Mouse (Mus musculus) fat pad, adult 2 months (tissue): ENCODE measurements around the gene Il17ra.

Experiments used
- DNase-seq: peaks from one replicate; pipeline ENCODE4 v3.0.0-alpha.2; 2011; ENCODE audit warnings: low read depth, low spot score; ENCODE audit errors: extremely low read depth

The Il17ra gene

GRCm38 (mm10) chr6:120463086-120463871, at the start of gene Il17ra:
Gene Il17ra, plus strand, starts transcription at chr6:120463247.
- no peak for DNase-seq

GRCm38 (mm10) chr6:120438161-120438560, 24.9 kb upstream of the Il17ra start:
- DNase-seq, result no peak

DNA sequence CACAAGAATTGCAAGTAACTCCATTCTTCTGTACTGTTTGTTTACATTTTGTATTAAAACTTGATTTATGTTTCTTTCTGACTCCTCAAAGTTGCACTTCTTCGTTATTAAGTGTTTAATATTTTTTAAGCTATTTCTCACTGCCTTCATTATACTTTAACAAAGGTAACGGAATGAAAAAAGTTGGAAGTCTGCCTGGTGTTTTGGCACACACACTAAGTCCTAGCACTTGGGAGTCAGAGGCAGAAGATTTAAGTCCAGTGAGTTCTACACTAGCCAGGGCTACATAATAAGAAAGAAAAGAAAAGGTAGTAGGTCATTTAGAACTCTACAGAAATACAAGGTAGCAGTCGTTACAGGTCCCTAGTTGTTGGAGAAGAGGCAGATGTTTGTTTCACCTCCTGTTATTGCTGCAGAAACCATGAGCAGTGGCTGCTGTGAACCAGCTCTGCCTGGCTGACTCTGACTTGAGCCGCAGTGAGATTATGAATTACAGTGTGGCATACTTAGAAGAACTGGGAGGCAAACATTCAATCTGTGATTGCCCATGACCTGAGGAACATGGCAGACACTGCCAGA, 20.8 kb upstream of the Il17ra start:
- DNase-seq, result no peak

DNA sequence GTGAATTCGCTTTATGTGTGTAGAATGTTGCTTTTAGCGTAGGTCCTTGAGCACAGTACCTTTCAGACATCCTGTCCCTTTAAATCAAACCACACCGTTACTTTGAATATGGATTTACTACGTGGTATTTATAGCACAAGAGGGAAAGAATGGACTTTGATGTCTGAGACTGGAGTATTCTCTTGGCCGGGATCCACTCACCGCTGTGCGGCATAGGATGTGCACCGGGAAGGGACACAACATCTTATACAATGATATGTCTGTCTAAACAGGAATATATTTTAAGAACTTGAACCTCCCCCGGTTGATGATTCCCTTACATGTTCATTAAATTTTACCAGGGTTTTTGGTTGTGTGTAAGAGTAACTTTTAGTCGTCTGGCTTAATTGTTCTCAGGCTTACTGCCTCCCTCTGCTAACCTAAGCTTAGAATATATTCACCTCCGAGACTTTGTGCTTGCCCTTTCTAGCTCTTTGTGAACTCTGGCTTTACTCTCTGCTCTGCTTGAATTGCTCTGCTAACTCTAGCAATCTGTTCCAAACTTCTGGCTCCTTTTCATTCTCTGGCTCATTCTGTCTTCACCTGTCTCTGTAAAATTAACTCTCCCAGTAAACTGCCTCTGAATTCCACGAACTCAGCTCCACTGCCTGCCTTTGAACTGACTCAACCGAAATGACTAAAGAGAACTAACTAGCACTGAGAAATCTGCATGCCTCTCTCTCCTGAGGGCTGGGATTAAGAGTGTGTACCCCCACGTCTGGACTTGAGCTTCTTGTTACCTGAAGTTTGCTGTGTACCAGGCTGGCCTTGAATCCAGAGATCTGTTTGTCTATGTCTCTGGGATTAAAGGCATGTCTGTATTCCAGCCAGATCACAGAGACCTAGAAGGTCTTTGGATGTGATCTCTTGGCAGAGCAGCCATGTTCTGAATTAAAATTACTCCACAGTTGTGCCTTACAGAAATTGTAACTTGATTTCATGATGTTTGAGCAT, 19.4 kb upstream of the Il17ra start:
- no peak for DNase-seq

DNA sequence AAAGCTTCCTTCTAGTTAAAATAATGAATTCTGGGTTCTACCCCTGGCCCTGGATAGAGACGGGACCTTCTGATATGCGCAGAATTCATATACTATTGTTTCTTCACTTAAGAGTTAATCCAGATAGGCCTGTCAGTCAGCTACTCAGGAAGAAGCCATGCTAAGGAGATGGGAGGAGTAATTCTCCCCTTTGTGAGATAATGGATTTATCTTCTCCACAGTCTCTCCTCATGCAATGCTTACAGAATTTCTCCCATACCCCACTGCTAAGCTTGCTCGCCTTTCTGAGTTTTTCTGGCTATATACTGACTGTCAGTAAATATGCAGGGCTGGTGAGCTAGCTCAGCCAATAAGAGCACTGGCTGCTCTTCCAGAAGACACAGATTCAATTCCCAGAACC, 12.8 kb upstream of the Il17ra start:
- no peak for DNase-seq

DNA sequence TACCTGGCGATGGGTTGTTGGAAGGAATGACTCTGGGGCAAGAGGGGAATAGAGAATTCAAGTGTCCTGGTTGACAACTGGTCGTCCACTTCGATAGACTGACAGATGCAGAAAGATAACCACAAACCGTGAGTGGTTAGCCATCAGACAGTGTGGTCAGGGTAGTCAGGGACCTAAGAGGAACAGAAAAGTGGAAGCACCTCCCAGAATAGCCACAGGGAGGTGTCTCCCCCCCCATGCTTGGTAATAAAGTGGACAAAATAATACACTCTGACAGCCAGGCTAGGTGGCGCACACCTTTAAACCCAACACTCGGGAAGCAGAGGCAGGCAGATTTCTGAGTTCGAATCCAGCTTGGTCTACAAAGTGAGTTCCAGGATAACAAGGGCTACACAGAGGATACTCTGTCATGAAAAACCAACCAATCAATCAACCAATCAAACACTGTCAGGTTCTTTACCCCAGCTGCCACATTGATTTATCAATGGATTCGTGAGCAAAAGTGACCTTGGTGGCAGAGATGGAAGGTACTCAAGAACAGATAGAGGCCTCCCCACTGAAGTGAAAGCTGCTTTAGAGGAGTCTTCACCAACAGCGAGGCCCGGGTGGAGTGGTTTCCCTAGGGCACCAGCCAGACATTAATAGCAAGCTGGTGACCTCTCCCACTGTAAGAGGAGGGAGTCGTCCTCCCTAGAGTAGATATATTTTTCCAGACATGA, 10.5 kb upstream of the Il17ra start:
- no peak for DNase-seq

- DNase-seq, result no peak
Measured at GRCm38 (mm10) chr6:120453103-120453445, 10.0 kb upstream of the Il17ra start.

- DNase-seq, result no peak
Measured at GRCm38 (mm10) chr6:120453556-120453955, 9.5 kb upstream of the Il17ra start.

DNA sequence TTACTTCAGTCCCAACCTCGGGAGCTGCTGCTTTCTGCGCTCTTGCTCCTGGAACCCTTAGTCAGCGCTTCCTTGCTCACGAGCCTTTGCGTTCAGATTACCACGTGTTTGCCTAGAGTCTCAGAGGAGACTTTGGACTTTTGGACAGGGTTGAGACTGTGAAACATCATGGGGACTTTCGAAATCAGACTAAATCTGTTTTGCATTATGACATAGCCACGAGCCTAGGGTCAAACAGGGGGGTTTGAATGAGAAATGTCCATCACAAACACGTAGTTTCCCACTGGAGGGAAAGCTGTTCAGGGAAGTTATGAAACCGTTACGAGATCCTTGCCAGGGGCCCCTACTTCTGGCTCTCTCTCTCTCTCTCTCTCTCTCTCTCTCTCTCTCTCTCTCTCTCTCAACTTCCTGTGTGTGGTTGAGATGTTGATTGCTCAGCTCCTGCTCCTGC, 8.4 kb upstream of the Il17ra start:
- DNase-seq, result no peak

DNA sequence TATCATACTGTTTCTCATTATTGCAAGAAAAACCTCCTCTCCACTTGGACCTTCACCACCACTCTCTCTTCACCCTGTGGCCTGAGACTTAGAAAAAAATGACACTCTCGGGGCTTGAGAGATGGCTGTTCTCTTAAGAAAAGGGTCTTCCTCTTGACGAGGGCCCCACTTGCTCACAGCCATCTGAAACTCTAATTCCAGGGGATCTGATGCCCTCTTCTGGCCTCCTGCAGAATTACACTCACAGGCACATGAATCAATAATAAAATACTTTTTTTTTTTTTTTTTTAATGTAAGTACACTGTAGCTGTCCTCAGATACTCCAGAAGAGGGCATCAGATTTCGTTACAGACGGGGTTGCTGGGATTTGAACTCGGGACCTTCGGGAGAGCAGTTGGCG, 6.0 kb upstream of the Il17ra start:
- no peak for DNase-seq

GRCm38 (mm10) chr6:120457751-120458150, 5.3 kb upstream of the Il17ra start:
- no peak for DNase-seq

- DNase-seq, result no peak
Measured at GRCm38 (mm10) chr6:120461217-120461616, 1.8 kb upstream of the Il17ra start.

- no peak for DNase-seq
Measured at GRCm38 (mm10) chr6:120462251-120462650, 796 bp upstream of the Il17ra start.

- no peak for DNase-seq
Measured at GRCm38 (mm10) chr6:120463884-120464283, 837 bp downstream of the Il17ra start.

DNA sequence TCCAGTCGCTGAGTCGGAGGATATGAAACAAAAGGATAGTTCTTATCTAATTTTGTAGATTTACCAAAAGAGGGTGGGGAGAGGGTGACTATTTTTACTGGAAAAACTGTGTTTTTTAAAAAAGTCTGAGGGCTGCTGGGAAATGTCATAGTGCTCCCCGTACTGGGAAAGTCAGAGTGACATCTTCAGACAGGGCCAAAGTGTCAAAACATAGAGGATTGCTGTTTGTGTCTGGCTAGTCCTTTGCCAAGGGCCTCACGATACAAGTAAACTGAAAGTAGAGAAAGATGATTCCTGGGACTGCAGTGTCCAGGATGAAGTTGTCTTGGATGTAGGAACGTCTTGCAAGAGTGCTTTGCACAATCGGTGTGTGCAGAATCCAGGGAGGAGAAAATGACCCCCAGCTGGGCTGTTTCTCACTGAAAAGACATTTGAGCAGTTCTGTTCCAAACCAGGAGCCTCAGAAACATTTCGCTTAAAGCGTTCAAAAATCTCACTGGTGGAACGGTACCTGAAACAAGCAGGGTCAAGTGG, 1.4 kb downstream of the Il17ra start:
- no peak for DNase-seq

GRCm38 (mm10) chr6:120465393-120465792, 2.3 kb downstream of the Il17ra start:
- no peak for DNase-seq

GRCm38 (mm10) chr6:120466609-120467329, 3.7 kb downstream of the Il17ra start:
- DNase-seq, result no peak

GRCm38 (mm10) chr6:120468259-120468658, 5.2 kb downstream of the Il17ra start:
- DNase-seq, result no peak

GRCm38 (mm10) chr6:120469268-120469667, 6.2 kb downstream of the Il17ra start:
- no peak for DNase-seq

GRCm38 (mm10) chr6:120469770-120470169, 6.7 kb downstream of the Il17ra start:
- no peak for DNase-seq
